Mouse (Mus musculus): ENCODE data around the gene Tceal5. TPM values are rescaled to one million over a fixed set of nuclear protein-coding genes. Genes with fewer than 3 reads are reported as not detected.

Gene Tceal5
- 3.0 TPM for polyA plus RNA-seq (2014; fragmentation: Illumina TruSeq; extraction: RNeasy Lipid Tissue Mini Kit (QIAGEN cat#74804); ENCODE audit: low read depth, low replicate concordance)

GRCm38 (mm10) chrX:136203664-136204066, at the start of gene Tceal5:
TSS of gene Tceal5 (minus strand) at chrX:136203876.

GRCm38 (mm10) chrX:136244574-136245229, 41.0 kb upstream of the Tceal5 start, which contains the start of gene Tceal9:
TSS of gene Tceal9 (plus strand) at chrX:136245079.

GRCm38 (mm10) chrX:136214729-136215677, 11.3 kb upstream of the Tceal5 start, which contains the start of the genes Tceal7 and Bex1:
TSS of gene Tceal7 (plus strand) at chrX:136214779.
TSS of gene Bex1 (minus strand) at chrX:136215513.

GRCm38 (mm10) chrX:136172118-136172551, 31.5 kb downstream of the Tceal5 start, which contains the start of gene Tceal8:
TSS of gene Tceal8 (minus strand) at chrX:136172342.

Other genes starting within 250 kb of the Tceal5 start
- gene Arxes2, start 210.1 kb downstream of the Tceal5 start, polyA plus RNA-seq (2014; fragmentation: Illumina TruSeq; extraction: RNeasy Lipid Tissue Mini Kit (QIAGEN cat#74804); ENCODE audit: low read depth, low replicate concordance): 2.3 TPM
- 0.37 TPM for gene Arxes1, start 170.5 kb downstream of the Tceal5 start, polyA plus RNA-seq (2014; fragmentation: Illumina TruSeq; extraction: RNeasy Lipid Tissue Mini Kit (QIAGEN cat#74804); ENCODE audit: low read depth, low replicate concordance)
- gene Bex2, start 135.6 kb downstream of the Tceal5 start, polyA plus RNA-seq (2014; fragmentation: Illumina TruSeq; extraction: RNeasy Lipid Tissue Mini Kit (QIAGEN cat#74804); ENCODE audit: low read depth, low replicate concordance): 0.94 TPM
- gene Nxf3, start 118.6 kb downstream of the Tceal5 start, polyA plus RNA-seq (2014; fragmentation: Illumina TruSeq; extraction: RNeasy Lipid Tissue Mini Kit (QIAGEN cat#74804); ENCODE audit: low read depth, low replicate concordance): 0.13 TPM
- 1.9 TPM for gene Bex4, start 64.9 kb downstream of the Tceal5 start, polyA plus RNA-seq (2014; fragmentation: Illumina TruSeq; extraction: RNeasy Lipid Tissue Mini Kit (QIAGEN cat#74804); ENCODE audit: low read depth, low replicate concordance)
- gene Tceal8, start 31.5 kb downstream of the Tceal5 start, polyA plus RNA-seq (2014; fragmentation: Illumina TruSeq; extraction: RNeasy Lipid Tissue Mini Kit (QIAGEN cat#74804); ENCODE audit: low read depth, low replicate concordance): 39.2 TPM
- 0.84 TPM for gene Tceal7, start 10.9 kb upstream of the Tceal5 start, polyA plus RNA-seq (2014; fragmentation: Illumina TruSeq; extraction: RNeasy Lipid Tissue Mini Kit (QIAGEN cat#74804); ENCODE audit: low read depth, low replicate concordance)
- 5.1 TPM for gene Bex1, start 11.6 kb upstream of the Tceal5 start, polyA plus RNA-seq (2014; fragmentation: Illumina TruSeq; extraction: RNeasy Lipid Tissue Mini Kit (QIAGEN cat#74804); ENCODE audit: low read depth, low replicate concordance)
- 41.3 TPM for gene Tceal9, start 41.2 kb upstream of the Tceal5 start, polyA plus RNA-seq (2014; fragmentation: Illumina TruSeq; extraction: RNeasy Lipid Tissue Mini Kit (QIAGEN cat#74804); ENCODE audit: low read depth, low replicate concordance)
- 15.8 TPM for gene Bex3, start 66.4 kb upstream of the Tceal5 start, polyA plus RNA-seq (2014; fragmentation: Illumina TruSeq; extraction: RNeasy Lipid Tissue Mini Kit (QIAGEN cat#74804); ENCODE audit: low read depth, low replicate concordance)

All from heart, adult 10 weeks (tissue).